Mouse (Mus musculus) liver, postnatal 0 days (tissue): Measurements from ENCODE around the gene Myom1. TPM values are rescaled to one million over a fixed set of nuclear protein-coding genes. Genes with fewer than 3 reads are reported as not detected.

Source experiments
- ATAC-seq: fragments of 200-750 bp; cut with Nextera tagmentation; 2 replicates; pipeline ENCODE4 v1.8.0; 2017; ENCODE audit warnings: mild to moderate bottlenecking, moderate library complexity
- DNase-seq: peaks from one replicate; pipeline ENCODE4 v3.0.0-alpha.2; 2016
- H3K27ac ChIP-seq: fragments of 300-500 bp; sonication (generic); 2 replicates; pipeline ENCODE4 v1.5.1; 2014; ENCODE audit warnings: antibody characterized with exemption, moderate library complexity, mild to moderate bottlenecking, low read depth
- H3K27me3 ChIP-seq: fragments of 300-500 bp; sonication (generic); 2 replicates; pipeline ENCODE4 v1.6.1; 2014; ENCODE audit warnings: low read length, control low read depth, mixed read lengths; ENCODE audit not compliant: insufficient read depth
- H3K36me3 ChIP-seq: fragments of 300-500 bp; sonication (generic); replicated peaks from 2 replicates; pipeline ENCODE4 v1.6.1; 2014; ENCODE audit warnings: mild to moderate bottlenecking, control low read depth, low read length, moderate library complexity, mixed read lengths; ENCODE audit not compliant: insufficient read depth
- H3K4me1 ChIP-seq: fragments of 300-500 bp; sonication (generic); 2 replicates; pipeline ENCODE4 v1.6.1; 2014; ENCODE audit warnings: antibody characterized with exemption, mild to moderate bottlenecking, control low read depth; ENCODE audit not compliant: insufficient read depth
- H3K4me2 ChIP-seq: fragments of 300-500 bp; sonication (generic); 2 replicates; pipeline ENCODE4 v1.6.1; 2014; ENCODE audit warnings: low read depth, mild to moderate bottlenecking, low read length, moderate library complexity, mixed read lengths
- H3K4me3 ChIP-seq: fragments of 300-500 bp; sonication (generic); 2 replicates; pipeline ENCODE4 v1.5.1; 2014; ENCODE audit warnings: low read depth, low read length
- H3K9ac ChIP-seq: fragments of 300-500 bp; sonication (generic); replicated peaks from 2 replicates; pipeline ENCODE4 v1.6.1; 2014; ENCODE audit warnings: mild to moderate bottlenecking, moderate library complexity
- H3K9me3 ChIP-seq: fragments of 300-500 bp; sonication (generic); 2 replicates; pipeline ENCODE4 v1.6.1; 2016; ENCODE audit warnings: mild to moderate bottlenecking, control low read depth, low read length, mixed read lengths
- CTCF ChIP-seq: sonication (generic); IDR thresholded peaks from 2 replicates; pipeline ENCODE4 v1.5.1; 2016; ENCODE audit warnings: antibody characterized with exemption, low read depth
- EP300 ChIP-seq: IDR thresholded peaks from 2 replicates; pipeline ENCODE4 v1.6.1; 2016; ENCODE audit warnings: antibody characterized with exemption, low read depth, mild to moderate bottlenecking
- WGBS: fragments of 180-500 bp; shearing (Covaris S2); extraction: QIAGEN DNeasy Blood & Tissue Kit; methylation state at CpG from one replicate; pipeline ENCODE4 v1.1.7; 2014; ENCODE audit not compliant: insufficient replicate concordance; 5-methylcytosine and 5-hydroxymethylcytosine counted together
- polyA plus RNA-seq: library from polyadenylated mRNA; unstranded; fragments of >200 nt; fragmentation: Nextera tagmentation; extraction: Ambion mirVana; gene quantifications from 2 replicates; pipeline ENCODE4 v1.2.1, GENCODE M21; 2015

The Myom1 gene
- polyA plus RNA-seq, 1 experiment from 2014 or later = 2.1 TPM

- Histone ChIP-seq H3K4me3 (no peak overlapping the region), H3K9me3 (no peaks in the 10 kb centered on the region), H3K27ac (no peak overlapping the region), H3K4me1 (no peaks in the 10 kb centered on the region), H3K36me3 (no peaks in the 10 kb centered on the region), H3K9ac (no peak overlapping the region), H3K4me2 (no peak overlapping the region), H3K27me3 (no peaks in the 10 kb centered on the region)
- 79% methylated on average over 6 of the region's 6 CpGs for WGBS
- TF ChIP-seq EP300 = no peak
- no peak for DNase-seq
- no peak for ATAC-seq
Measured at GRCm38 (mm10) chr17:71110753-71111265, 108.4 kb downstream of the Myom1 start.

- Histone ChIP-seq H3K9ac (no peak overlapping the region), H3K9me3 (no peaks in the 10 kb centered on the region), H3K27ac (no peak overlapping the region), H3K4me3 (no peak overlapping the region), H3K4me1 (no peaks in the 10 kb centered on the region), H3K27me3 (no peaks in the 10 kb centered on the region), H3K36me3 (no peaks in the 10 kb centered on the region), H3K4me2 (no peak overlapping the region)
- no peak for DNase-seq
- WGBS = 68% methylated on average over 3 of the region's 3 CpGs
- TF ChIP-seq CTCF (no peak), EP300 (no peak)
- no peak for ATAC-seq
Measured at GRCm38 (mm10) chr17:71112689-71113088, 110.3 kb downstream of the Myom1 start.

GRCm38 (mm10) chr17:71114282-71114681 lies 111.8 kb downstream of the Myom1 start:
- no peaks in the 10 kb centered on the region for H3K9me3 ChIP-seq
- ATAC-seq = no peak
- TF ChIP-seq CTCF = no peak
- H3K27me3 ChIP-seq = no peaks in the 10 kb centered on the region
- no peaks in the 10 kb centered on the region for H3K36me3 ChIP-seq
- no peak for DNase-seq
- 82% methylated on average over 4 of the region's 4 CpGs for WGBS
- no peak overlapping the region for H3K27ac ChIP-seq
- no peaks in the 10 kb centered on the region; the same call in 1 of the 2 replicates for H3K4me1 ChIP-seq
- no peak overlapping the region for H3K4me3 ChIP-seq
- no peak overlapping the region for H3K9ac ChIP-seq
- no peak overlapping the region for H3K4me2 ChIP-seq

GRCm38 (mm10) chr17:71117956-71118355 lies 115.5 kb downstream of the Myom1 start:
- TF ChIP-seq CTCF = no peak
- no peak for TF ChIP-seq EP300
- Histone ChIP-seq H3K4me1 (no peaks in the 10 kb centered on the region; the same call in 1 of the 2 replicates), H3K4me3 (no peak overlapping the region), H3K36me3 (no peaks in the 10 kb centered on the region), H3K9ac (no peak overlapping the region), H3K4me2 (no peak overlapping the region), H3K9me3 (no peaks in the 10 kb centered on the region), H3K27me3 (no peaks in the 10 kb centered on the region), H3K27ac (no peak overlapping the region)
- no peak for ATAC-seq
- DNase-seq = no peak
- 37% methylated on average over 4 of the region's 4 CpGs for WGBS

- H3K9me3 ChIP-seq = no peaks in the 10 kb centered on the region
- no peak overlapping the region for H3K4me2 ChIP-seq
- H3K4me3 ChIP-seq = no peak overlapping the region
- 62% methylated on average over 4 of the region's 4 CpGs for WGBS
- no peaks in the 10 kb centered on the region for H3K36me3 ChIP-seq
- no peaks in the 10 kb centered on the region; the same call in 1 of the 2 replicates for H3K4me1 ChIP-seq
- DNase-seq (no peak), ATAC-seq (no peak)
- no peak overlapping the region for H3K27ac ChIP-seq
- no peak overlapping the region for H3K9ac ChIP-seq
- TF ChIP-seq CTCF (no peak), EP300 (no peak)
- no peaks in the 10 kb centered on the region for H3K27me3 ChIP-seq
Measured at GRCm38 (mm10) chr17:71118607-71119006, 116.2 kb downstream of the Myom1 start.

GRCm38 (mm10) chr17:71120626-71121025 lies 118.2 kb downstream of the Myom1 start:
- Histone ChIP-seq H3K9ac (no peak overlapping the region), H3K4me3 (no peak overlapping the region), H3K4me2 (no peak overlapping the region), H3K9me3 (no peaks in the 10 kb centered on the region), H3K27me3 (no peaks in the 10 kb centered on the region), H3K4me1 (no peaks in the 10 kb centered on the region; the same call in none of the 2 replicates), H3K36me3 (no peaks in the 10 kb centered on the region), H3K27ac (no peak overlapping the region)
- DNase-seq (no peak), ATAC-seq (no peak)
- TF ChIP-seq EP300 (no peak), CTCF (no peak)
- 51% methylated on average over 4 of the region's 6 CpGs for WGBS

GRCm38 (mm10) chr17:71124061-71124670 lies 121.7 kb downstream of the Myom1 start:
- WGBS = 59% methylated on average over 8 of the region's 8 CpGs
- no peaks in the 10 kb centered on the region for H3K36me3 ChIP-seq
- ATAC-seq = no peak

More at GRCm38 (mm10) chr17:71124061-71124670, 121.7 kb downstream of the Myom1 start:
- Histone ChIP-seq H3K4me1 (peaks cover 12% of the 10 kb centered on the region), H3K27ac (no peak overlapping the region), H3K4me3 (no peak overlapping the region), H3K27me3 (no peaks in the 10 kb centered on the region), H3K4me2 (no peak overlapping the region), H3K9me3 (no peaks in the 10 kb centered on the region), H3K9ac (no peak overlapping the region)
- TF ChIP-seq CTCF = no peak
- no peak for DNase-seq
